Mouse (Mus musculus) neural tube, embryonic 14.5 days (tissue): ENCODE results near the gene Xpnpep3. TPM values are rescaled to one million over a fixed set of nuclear protein-coding genes. Genes with fewer than 3 reads are reported as not detected.
A peak's percentile ranks its signal among the peaks of the same experiment; 100 is the strongest.

Experiments
- ATAC-seq: fragments of 200-750 bp; cut with Nextera tagmentation; 2 replicates; pipeline ENCODE4 v1.8.0; 2017; ENCODE audit warnings: low read depth, mild to moderate bottlenecking, moderate TSS enrichment, moderate library complexity
- H3K27ac ChIP-seq: fragments of 300-500 bp; sonication (generic); 2 replicates; pipeline ENCODE4 v1.5.1; 2014; ENCODE audit warnings: low read depth, mild to moderate bottlenecking, control low read depth, low read length, moderate library complexity, mixed read lengths
- H3K27me3 ChIP-seq: fragments of 300-500 bp; sonication (generic); 2 replicates; pipeline ENCODE4 v1.6.1; 2014; ENCODE audit warnings: low read length; ENCODE audit not compliant: control insufficient read depth, insufficient read depth
- H3K36me3 ChIP-seq: fragments of 300-500 bp; sonication (generic); 2 replicates; pipeline ENCODE4 v1.6.1; 2014; ENCODE audit warnings: low read length, mixed read lengths; ENCODE audit not compliant: control insufficient read depth, insufficient read depth
- H3K4me1 ChIP-seq: fragments of 300-500 bp; sonication (generic); 2 replicates; pipeline ENCODE4 v1.6.1; 2014; ENCODE audit warnings: low read length; ENCODE audit not compliant: control insufficient read depth, insufficient read depth
- H3K4me2 ChIP-seq: fragments of 300-500 bp; sonication (generic); 2 replicates; pipeline ENCODE4 v1.6.1; 2014; ENCODE audit warnings: mild to moderate bottlenecking, low read depth, low read length, control low read depth
- H3K4me3 ChIP-seq: fragments of 300-500 bp; sonication (generic); 2 replicates; pipeline ENCODE4 v1.5.1; 2014; ENCODE audit warnings: low read depth, low read length, control low read depth, mixed read lengths
- H3K9ac ChIP-seq: fragments of 300-500 bp; sonication (generic); replicated peaks from 2 replicates; pipeline ENCODE4 v1.6.1; 2014; ENCODE audit warnings: low read depth, mild to moderate bottlenecking, control low read depth, low read length, mixed read lengths
- H3K9me3 ChIP-seq: fragments of 300-500 bp; sonication (generic); 2 replicates; pipeline ENCODE4 v1.6.1; 2016; ENCODE audit warnings: low read length; ENCODE audit not compliant: control insufficient read depth
- WGBS: fragments of 180-500 bp; shearing (Covaris S2); extraction: QIAGEN DNeasy Blood & Tissue Kit; methylation state at CpG from one replicate; pipeline ENCODE4 v1.1.7; 2014; 5-methylcytosine and 5-hydroxymethylcytosine counted together
- polyA plus RNA-seq: library from polyadenylated mRNA; unstranded; fragments of >200 nt; fragmentation: Nextera tagmentation; extraction: Ambion mirVana; gene quantifications from 2 replicates; pipeline ENCODE4 v1.2.1, GENCODE M21; 2014

Xpnpep3 gene
- polyA plus RNA-seq, 1 experiment from 2014 or later: 6.6 TPM

DNA sequence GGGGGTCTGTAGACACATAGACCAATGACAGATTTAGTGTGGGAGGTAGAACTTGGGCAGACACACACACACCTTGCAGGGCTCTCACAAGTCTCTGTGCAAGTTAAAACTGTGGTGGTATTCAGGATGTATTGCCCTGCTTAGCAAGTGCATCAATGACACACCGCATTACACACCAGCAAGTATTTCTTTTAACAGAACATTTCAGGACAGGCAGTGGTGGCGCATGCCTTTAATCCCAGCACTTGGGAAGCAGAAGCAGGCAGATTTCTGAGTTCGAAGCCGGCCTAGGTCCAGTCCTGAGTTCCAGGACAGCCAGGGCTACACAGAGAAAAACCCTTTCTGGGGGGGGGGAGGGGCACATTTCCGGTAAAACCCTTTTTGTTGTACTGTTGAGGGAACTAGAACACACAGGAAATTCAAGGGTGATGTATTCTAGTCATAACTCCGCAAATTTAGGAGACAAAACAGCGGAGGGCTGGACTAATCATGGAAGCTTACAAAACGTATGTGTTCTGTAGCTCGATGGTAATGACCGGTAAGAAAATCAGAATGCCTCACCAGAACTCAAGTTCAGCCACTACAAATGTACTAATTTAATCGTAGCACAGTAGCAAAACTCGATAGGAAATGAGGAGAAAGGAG is 65.2 kb downstream of the Xpnpep3 start:
- WGBS: 76% methylated on average over 12 of the region's 12 CpGs
- H3K4me3 ChIP-seq: peak overlapping the region; percentile 63
- H3K4me1 ChIP-seq: peaks cover 9% of the 10 kb centered on the region
- H3K9me3 ChIP-seq: 0 out of 2 replicates have a peak, but pooled peaks cover 2% of the 10 kb centered on the region
- H3K27me3 ChIP-seq: no peaks in the 10 kb centered on the region
- no peak overlapping the region; the same call in 1 of the 2 replicates for H3K9ac ChIP-seq
- no peaks in the 10 kb centered on the region; the same call in 1 of the 2 replicates for H3K36me3 ChIP-seq
- H3K4me2 ChIP-seq: peak overlapping the region; percentile 56
- no peak for ATAC-seq
- peak overlapping the region; percentile 83; the same call in 1 of the 2 replicates for H3K27ac ChIP-seq

- 1% methylated on average over 54 of the region's 62 CpGs for WGBS
- Histone ChIP-seq H3K9me3 (0 out of 2 replicates have a peak, but pooled peaks cover 2% of the 10 kb centered on the region), H3K9ac (peak within 1 kb of the TSS; percentile 60), H3K27ac (peak within 1 kb of the TSS; percentile 83), H3K27me3 (no peaks in the 10 kb centered on the region), H3K4me1 (peaks cover 9% of the 10 kb centered on the region), H3K36me3 (no peaks in the 10 kb centered on the region; the same call in 1 of the 2 replicates), H3K4me3 (peak within 1 kb of the TSS; percentile 63), H3K4me2 (peak within 1 kb of the TSS; percentile 73)
- ATAC-seq: peak; percentile 99
Measured at GRCm38 (mm10) chr15:81465901-81466737, 66.2 kb downstream of the Xpnpep3 start, which contains the start of gene Rbx1. Gene Rbx1, plus strand, starts transcription at chr15:81466296.

- no peak for ATAC-seq
- no peaks in the 10 kb centered on the region; the same call in 1 of the 2 replicates for H3K36me3 ChIP-seq
- peak overlapping the region; percentile 73 for H3K4me2 ChIP-seq
- H3K4me1 ChIP-seq: peaks cover 9% of the 10 kb centered on the region
- H3K9me3 ChIP-seq: 0 out of 2 replicates have a peak, but pooled peaks cover 2% of the 10 kb centered on the region
- peak overlapping the region; percentile 60 for H3K9ac ChIP-seq
- 0% methylated on average over 15 of the region's 15 CpGs for WGBS
- peak overlapping the region; percentile 83 for H3K27ac ChIP-seq
- no peaks in the 10 kb centered on the region for H3K27me3 ChIP-seq
- H3K4me3 ChIP-seq: peak overlapping the region; percentile 63
Measured at GRCm38 (mm10) chr15:81466738-81467113, 66.8 kb downstream of the Xpnpep3 start.

DNA sequence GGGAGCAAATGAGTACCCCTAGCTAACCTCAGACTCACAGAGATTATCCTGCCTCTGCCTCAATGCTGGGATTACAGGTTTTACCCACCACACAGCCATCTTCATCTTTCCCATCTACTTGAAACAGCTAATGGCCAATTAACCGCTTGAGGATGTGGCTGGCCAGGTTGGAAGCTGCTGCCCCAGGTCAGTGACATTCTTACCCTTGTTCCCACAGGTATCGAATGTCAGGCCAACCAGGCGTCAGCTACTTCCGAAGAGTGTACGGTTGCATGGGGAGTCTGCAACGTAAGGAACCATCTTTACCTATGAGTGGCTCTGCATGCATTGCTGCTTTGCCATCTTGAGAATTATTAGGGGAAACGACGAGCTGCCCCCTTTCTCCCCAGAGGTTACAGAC is 70.8 kb downstream of the Xpnpep3 start:
- no peak overlapping the region for H3K27ac ChIP-seq
- H3K9ac ChIP-seq: no peak overlapping the region
- no peaks in the 10 kb centered on the region for H3K9me3 ChIP-seq
- WGBS: 90% methylated on average over 8 of the region's 8 CpGs
- no peaks in the 10 kb centered on the region for H3K27me3 ChIP-seq
- H3K4me1 ChIP-seq: peaks cover 9% of the 10 kb centered on the region
- peaks cover 15% of the 10 kb centered on the region for H3K36me3 ChIP-seq
- ATAC-seq: no peak
- H3K4me2 ChIP-seq: no peak overlapping the region
- no peak overlapping the region for H3K4me3 ChIP-seq

GRCm38 (mm10) chr15:81472256-81472655 is 72.3 kb downstream of the Xpnpep3 start:
- H3K36me3 ChIP-seq: peaks cover 15% of the 10 kb centered on the region

DNA sequence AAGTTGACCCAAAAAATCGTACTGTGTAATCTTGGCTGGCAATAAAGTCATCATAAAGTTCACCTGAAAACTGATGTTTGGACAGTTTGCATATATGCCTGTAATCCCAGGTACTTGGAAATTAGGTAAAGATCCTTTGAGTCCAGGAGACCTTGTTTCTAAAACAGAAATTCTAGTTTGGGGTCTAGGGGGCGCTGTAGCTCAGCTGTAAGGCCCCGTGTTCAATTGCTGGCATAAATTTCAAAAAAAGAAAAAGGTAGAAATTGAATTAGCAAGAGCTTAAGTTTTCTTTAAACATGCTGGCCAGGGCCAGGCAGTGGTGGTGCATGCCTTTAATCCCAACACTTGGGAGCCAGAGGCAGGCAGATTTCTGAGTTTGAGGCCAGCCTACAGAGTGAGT is 75.7 kb downstream of the Xpnpep3 start:
- H3K9ac ChIP-seq: no peak overlapping the region
- no peak overlapping the region for H3K4me3 ChIP-seq
- peaks cover 15% of the 10 kb centered on the region for H3K36me3 ChIP-seq
- H3K4me1 ChIP-seq: no peaks in the 10 kb centered on the region
- H3K4me2 ChIP-seq: no peak overlapping the region
- 42% methylated on average over 3 of the region's 3 CpGs for WGBS
- no peak for ATAC-seq
- H3K9me3 ChIP-seq: no peaks in the 10 kb centered on the region
- H3K27me3 ChIP-seq: no peaks in the 10 kb centered on the region
- no peak overlapping the region for H3K27ac ChIP-seq

More at GRCm38 (mm10) chr15:81472256-81472655, 72.3 kb downstream of the Xpnpep3 start:
- WGBS: 94% methylated on average over 5 of the region's 5 CpGs
- no peak overlapping the region for H3K9ac ChIP-seq
- H3K27ac ChIP-seq: no peak overlapping the region
- H3K4me1 ChIP-seq: peaks cover 9% of the 10 kb centered on the region
- no peak overlapping the region for H3K4me2 ChIP-seq
- no peaks in the 10 kb centered on the region for H3K9me3 ChIP-seq
- ATAC-seq: no peak
- H3K27me3 ChIP-seq: no peaks in the 10 kb centered on the region
- no peak overlapping the region for H3K4me3 ChIP-seq

DNA sequence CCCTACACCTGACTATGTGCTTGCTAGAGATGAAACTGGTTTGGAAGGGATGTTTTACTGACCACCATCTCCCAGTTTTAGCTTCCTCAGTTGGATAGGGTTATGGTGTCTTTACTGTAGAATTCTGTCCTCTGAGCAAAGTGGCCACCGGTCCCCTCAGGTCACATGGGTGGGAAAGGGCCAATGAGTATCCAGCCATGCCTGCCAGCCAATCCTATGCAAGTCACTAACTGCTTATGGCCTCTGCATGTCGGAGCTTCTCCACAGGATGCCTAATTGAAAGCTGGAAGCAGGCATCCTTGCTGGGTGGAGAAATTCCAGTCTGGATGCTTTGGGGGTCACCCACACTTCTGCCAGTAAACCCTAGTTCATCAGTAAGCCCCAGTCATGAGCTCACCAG is 76.7 kb downstream of the Xpnpep3 start:
- Histone ChIP-seq H3K9ac (no peak overlapping the region), H3K27ac (peak overlapping the region; percentile 22; the same call in 1 of the 2 replicates), H3K4me2 (0 out of 2 replicates have a peak overlapping the region, but pooled peaks have one; percentile 23), H3K4me1 (no peaks in the 10 kb centered on the region), H3K36me3 (peaks cover 15% of the 10 kb centered on the region), H3K4me3 (no peak overlapping the region), H3K9me3 (no peaks in the 10 kb centered on the region), H3K27me3 (no peaks in the 10 kb centered on the region)
- ATAC-seq: 0 out of 2 replicates have a peak, but pooled peaks have one; percentile 41
- WGBS: 0% methylated on average over 2 of the region's 2 CpGs

DNA sequence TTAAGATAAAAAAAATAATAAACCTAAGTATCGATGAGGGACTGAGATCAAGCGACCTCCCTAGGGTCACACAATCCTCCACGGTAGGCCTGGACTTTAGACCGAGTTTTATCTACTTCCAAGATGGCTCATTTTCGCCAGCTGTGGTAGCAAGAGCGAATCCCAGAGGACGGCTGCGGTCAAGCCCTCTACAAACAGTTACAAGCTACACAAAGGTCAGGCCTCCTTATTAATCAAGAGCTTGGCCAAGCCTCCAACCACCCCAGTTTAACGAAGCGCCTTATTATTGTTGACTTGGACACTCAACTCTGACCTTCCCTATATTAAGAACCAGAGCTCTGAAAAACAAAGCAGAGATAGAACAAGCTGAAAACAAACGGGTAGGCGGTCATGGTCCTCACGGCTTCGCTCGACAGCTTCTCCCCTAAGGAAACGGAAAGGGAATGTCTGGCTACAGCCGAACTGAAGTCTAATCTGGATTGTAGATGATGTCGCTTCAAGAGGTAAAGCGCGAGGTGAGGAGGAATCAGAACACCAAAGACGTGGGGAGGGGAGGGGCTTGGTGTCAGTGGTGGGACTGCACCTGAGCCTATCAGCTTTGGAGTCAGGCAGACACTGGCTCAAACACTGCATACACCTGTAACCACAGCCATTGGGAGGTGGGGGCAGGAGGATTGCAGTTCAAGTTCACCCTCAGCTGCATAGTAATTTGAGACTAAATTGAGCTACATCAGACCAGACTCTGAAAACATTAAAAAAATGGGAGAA is 79.7 kb downstream of the Xpnpep3 start:
- no peak overlapping the region for H3K9ac ChIP-seq
- H3K27me3 ChIP-seq: no peaks in the 10 kb centered on the region
- no peak overlapping the region for H3K4me3 ChIP-seq
- no peak overlapping the region for H3K27ac ChIP-seq
- peaks cover 5% of the 10 kb centered on the region for H3K36me3 ChIP-seq
- H3K4me1 ChIP-seq: no peaks in the 10 kb centered on the region
- no peaks in the 10 kb centered on the region for H3K9me3 ChIP-seq
- WGBS: 70% methylated on average over 21 of the region's 21 CpGs
- no peak overlapping the region for H3K4me2 ChIP-seq
- no peak for ATAC-seq
